Mouse (Mus musculus): ENCODE measurements at regions not wholly inside any gene's neighbourhood (a gene's known extent, or its start where the extent isn't known, plus 50 kb on each side); places are given as distances from the start of the nearest gene placed in this dataset.

DNA sequence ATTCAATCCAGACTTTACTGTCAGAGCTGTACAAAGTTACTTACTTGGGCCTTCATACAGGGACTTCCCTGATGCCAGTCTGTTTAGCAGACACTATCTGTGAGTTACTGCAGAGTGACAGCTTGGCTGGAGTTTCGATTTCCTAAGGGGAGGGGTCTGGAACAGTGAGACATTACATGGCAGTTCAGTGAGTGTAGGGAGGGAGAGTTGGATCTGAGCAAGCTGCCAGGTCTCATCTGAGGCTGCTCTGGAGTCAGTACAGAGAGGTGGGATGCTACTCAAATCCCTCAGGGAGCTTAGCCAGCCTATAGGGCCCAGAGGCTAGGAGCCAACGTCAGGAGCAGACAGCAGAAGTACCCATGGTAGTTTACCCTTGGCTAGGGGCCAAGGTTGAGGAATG, 1329.8 kb upstream of the Nr2f1 start:
- Histone ChIP-seq H3K9ac (no peak overlapping the region), H3K4me2 (ENCODE audit: low read depth) (no peak overlapping the region), H3K36me3 (ENCODE audit: insufficient read depth) (no peaks in the 10 kb centered on the region), H3K9me3 (ENCODE audit: low read length) (no peaks in the 10 kb centered on the region), H3K27me3 (ENCODE audit: insufficient read depth, low read length) (no peaks in the 10 kb centered on the region), H3K27ac (ENCODE audit: low read depth, low read length) (no peak overlapping the region), H3K4me1 (ENCODE audit: insufficient read depth) (no peaks in the 10 kb centered on the region), H3K4me3 (ENCODE audit: low read depth, low read length) (no peak overlapping the region)
- WGBS: 40% methylated on average over 2 of the region's 2 CpGs
- DNase-seq (peak; percentile 29), ATAC-seq (peak; percentile 93)
- no peak for TF ChIP-seq CTCF (IDR thresholded peaks at IDR 0.05; ENCODE audit: low read depth)

DNA sequence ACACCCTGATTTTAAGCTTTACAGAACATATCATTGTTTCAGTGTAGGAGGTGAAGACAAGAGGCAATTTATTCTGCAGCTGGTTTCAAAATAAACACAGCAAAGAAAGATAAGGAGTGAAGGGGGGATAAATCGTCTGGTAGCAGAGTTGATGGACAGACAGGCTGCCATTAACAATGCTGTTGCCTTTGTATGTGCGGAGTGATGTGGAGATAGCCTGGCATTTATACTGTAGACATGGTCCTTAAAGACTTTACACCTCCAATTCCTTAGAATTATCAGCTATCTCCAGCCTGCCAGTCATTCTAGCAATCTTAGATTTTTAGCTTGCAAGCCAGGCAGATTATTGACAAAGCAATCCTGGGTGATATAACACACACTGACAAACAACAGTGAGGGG, 1332.5 kb upstream of the Arrdc3 start:
- DNase-seq (no peak), ATAC-seq (no peak)
- no peak overlapping the region for H3K4me3 ChIP-seq (ENCODE audit: low read depth, low read length)
- TF ChIP-seq CTCF (IDR thresholded peaks at IDR 0.05; ENCODE audit: low read depth): no peak
- no peaks in the 10 kb centered on the region for H3K9me3 ChIP-seq (ENCODE audit: low read length)
- H3K4me1 ChIP-seq (ENCODE audit: insufficient read depth): no peaks in the 10 kb centered on the region
- 37% methylated on average over 2 of the region's 2 CpGs for WGBS
- H3K9ac ChIP-seq: no peak overlapping the region
- no peaks in the 10 kb centered on the region for H3K36me3 ChIP-seq (ENCODE audit: insufficient read depth)
- H3K27ac ChIP-seq (ENCODE audit: low read depth, low read length): no peak overlapping the region
- no peaks in the 10 kb centered on the region for H3K27me3 ChIP-seq (ENCODE audit: insufficient read depth, low read length)
- H3K4me2 ChIP-seq (ENCODE audit: low read depth): no peak overlapping the region

DNA sequence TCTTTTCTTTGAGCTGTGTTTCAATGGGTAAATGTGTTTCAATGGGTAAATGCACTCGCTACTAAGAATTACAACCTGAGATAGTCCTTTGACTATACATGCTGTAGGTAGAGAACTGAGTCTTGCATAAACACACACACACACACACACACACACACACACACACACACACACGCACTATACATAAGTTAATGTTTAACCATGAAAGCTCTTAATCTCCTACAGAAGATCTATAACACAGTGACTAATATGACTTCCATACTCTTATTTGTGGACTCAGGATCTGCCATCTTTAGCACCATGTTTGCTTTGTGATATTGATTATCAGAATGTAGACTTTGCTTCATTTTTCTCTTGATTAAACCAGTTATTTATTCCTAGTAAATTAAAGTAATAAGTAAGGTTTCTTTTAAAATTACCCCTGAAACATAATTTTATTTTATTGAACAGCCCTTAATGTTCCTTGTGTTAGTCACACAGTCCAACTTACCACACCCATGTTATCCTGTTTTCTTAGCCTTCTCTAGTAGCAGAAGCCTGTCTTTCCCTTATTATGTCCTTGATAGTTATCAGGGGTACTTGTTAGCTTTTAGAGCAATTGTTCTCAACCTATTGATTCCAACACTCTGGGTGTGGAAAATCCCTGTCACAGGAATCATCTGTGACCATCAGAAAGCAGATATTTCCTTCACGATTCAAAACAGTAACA, 1327.5 kb upstream of the Arrdc3 start:
- Histone ChIP-seq H3K9me3 (ENCODE audit: low read length) (no peaks in the 10 kb centered on the region), H3K9ac (no peak overlapping the region), H3K4me1 (ENCODE audit: insufficient read depth) (no peaks in the 10 kb centered on the region), H3K4me2 (ENCODE audit: low read depth) (no peak overlapping the region), H3K27ac (ENCODE audit: low read depth, low read length) (no peak overlapping the region), H3K27me3 (ENCODE audit: insufficient read depth, low read length) (no peaks in the 10 kb centered on the region), H3K36me3 (ENCODE audit: insufficient read depth) (no peaks in the 10 kb centered on the region), H3K4me3 (ENCODE audit: low read depth, low read length) (no peak overlapping the region)
- DNase-seq (no peak), ATAC-seq (no peak)
- 89% methylated on average over 3 of the region's 3 CpGs for WGBS
- no peak for TF ChIP-seq CTCF (IDR thresholded peaks at IDR 0.05; ENCODE audit: low read depth)

Measured in forebrain, postnatal 0 days (tissue).